Mouse (Mus musculus): ENCODE results near the gene Osbpl11. TPM values are rescaled to one million over a fixed set of nuclear protein-coding genes. Genes with fewer than 3 reads are reported as not detected.

The Osbpl11 gene
- total and polyA plus RNA-seq, 2 experiments = 6.3 to 9.8 TPM

DNA sequence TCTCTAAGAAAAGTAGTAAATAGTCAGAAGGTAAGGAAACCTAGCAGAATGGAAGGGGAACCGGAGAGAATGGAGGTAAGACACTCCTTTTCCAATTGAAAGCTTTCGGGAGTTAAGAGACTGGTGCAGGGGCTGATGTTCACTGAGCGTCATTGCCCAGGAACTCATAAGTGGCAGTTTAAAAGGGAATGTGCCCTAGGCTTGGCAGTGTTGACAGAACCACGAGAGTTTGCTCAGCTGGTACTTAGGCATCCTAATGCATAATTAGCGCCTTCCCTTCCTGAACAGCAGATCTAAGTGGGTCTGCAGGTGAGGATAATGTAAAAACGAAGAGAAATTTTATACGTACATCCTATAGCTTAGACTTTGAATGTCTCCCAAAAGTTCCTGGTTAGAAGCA, 70.7 kb downstream of the Osbpl11 start:
- Histone ChIP-seq H3K27me3 (ENCODE audit: control insufficient read depth, insufficient read depth, low read length) (no peaks in the 10 kb centered on the region), H3K9ac (ENCODE audit: low read depth, low read length) (no peak overlapping the region), H3K27ac (replicated peaks; ENCODE audit: insufficient read depth, low read depth, low read length) (no peak overlapping the region), H3K79me2 (ENCODE audit: control insufficient read depth, insufficient read depth, low read length) (peaks cover 31% of the 10 kb centered on the region), H3K4me3 (ENCODE audit: insufficient read depth, low read depth, low read length) (no peak overlapping the region), H3K36me3 (ENCODE audit: control insufficient read depth, insufficient read depth, low read length) (no peaks in the 10 kb centered on the region), H3K4me1 (ENCODE audit: control insufficient read depth, insufficient read depth, low read length) (peaks cover 6% of the 10 kb centered on the region; the same call in 1 of the 2 replicates)
- TF ChIP-seq POLR2A (IDR thresholded peaks at IDR 0.05; ENCODE audit: extremely low read depth, insufficient read depth, low read length) (no peak), CTCF (IDR thresholded peaks at IDR 0.05; ENCODE audit: low read depth, low read length) (no peak)
- no peak for DNase-seq (ENCODE audit: extremely low read depth, low read depth, low spot score)
- WGBS = 83% methylated on average over 7 of the region's 7 CpGs

GRCm38 (mm10) chr16:33258530-33258929, 73.7 kb downstream of the Osbpl11 start:
- TF ChIP-seq POLR2A (IDR thresholded peaks at IDR 0.05; ENCODE audit: extremely low read depth, insufficient read depth, low read length) = no peak
- no peak for TF ChIP-seq CTCF (IDR thresholded peaks at IDR 0.05; ENCODE audit: low read depth, low read length)
- H3K79me2 ChIP-seq (ENCODE audit: control insufficient read depth, insufficient read depth, low read length) = peaks cover 19% of the 10 kb centered on the region; the same call in 1 of the 2 replicates
- H3K36me3 ChIP-seq (ENCODE audit: control insufficient read depth, insufficient read depth, low read length) = no peaks in the 10 kb centered on the region
- no peaks in the 10 kb centered on the region for H3K4me1 ChIP-seq (ENCODE audit: control insufficient read depth, insufficient read depth, low read length)
- no peak overlapping the region for H3K4me3 ChIP-seq (ENCODE audit: insufficient read depth, low read depth, low read length)
- 85% methylated on average over 2 of the region's 2 CpGs for WGBS
- no peaks in the 10 kb centered on the region for H3K27me3 ChIP-seq (ENCODE audit: control insufficient read depth, insufficient read depth, low read length)
- no peak overlapping the region for H3K9ac ChIP-seq (ENCODE audit: low read depth, low read length)
- no peak overlapping the region for H3K27ac ChIP-seq (replicated peaks; ENCODE audit: insufficient read depth, low read depth, low read length)
- DNase-seq (ENCODE audit: extremely low read depth, low read depth, low spot score) = no peak

GRCm38 (mm10) chr16:33259824-33260223, 75.0 kb downstream of the Osbpl11 start:
- H3K79me2 ChIP-seq (ENCODE audit: control insufficient read depth, insufficient read depth, low read length) = peaks cover 18% of the 10 kb centered on the region; the same call in 1 of the 2 replicates
- H3K36me3 ChIP-seq (ENCODE audit: control insufficient read depth, insufficient read depth, low read length) = peaks cover 4% of the 10 kb centered on the region; the same call in 1 of the 2 replicates
- TF ChIP-seq CTCF (IDR thresholded peaks at IDR 0.05; ENCODE audit: low read depth, low read length) (no peak), POLR2A (IDR thresholded peaks at IDR 0.05; ENCODE audit: extremely low read depth, insufficient read depth, low read length) (no peak)
- no peak overlapping the region for H3K27ac ChIP-seq (replicated peaks; ENCODE audit: insufficient read depth, low read depth, low read length)
- 87% methylated on average over 3 of the region's 3 CpGs for WGBS
- no peaks in the 10 kb centered on the region for H3K27me3 ChIP-seq (ENCODE audit: control insufficient read depth, insufficient read depth, low read length)
- no peak overlapping the region for H3K9ac ChIP-seq (ENCODE audit: low read depth, low read length)
- DNase-seq (ENCODE audit: extremely low read depth, low read depth, low spot score) = no peak
- H3K4me3 ChIP-seq (ENCODE audit: insufficient read depth, low read depth, low read length) = no peak overlapping the region
- no peaks in the 10 kb centered on the region for H3K4me1 ChIP-seq (ENCODE audit: control insufficient read depth, insufficient read depth, low read length)

- 70% methylated on average over 8 of the region's 8 CpGs for WGBS
- no peaks in the 10 kb centered on the region for H3K4me1 ChIP-seq (ENCODE audit: control insufficient read depth, insufficient read depth, low read length)
- no peak overlapping the region for H3K4me3 ChIP-seq (ENCODE audit: insufficient read depth, low read depth, low read length)
- TF ChIP-seq POLR2A (IDR thresholded peaks at IDR 0.05; ENCODE audit: extremely low read depth, insufficient read depth, low read length) (no peak), CTCF (IDR thresholded peaks at IDR 0.05; ENCODE audit: low read depth, low read length) (no peak)
- no peak overlapping the region for H3K27ac ChIP-seq (replicated peaks; ENCODE audit: insufficient read depth, low read depth, low read length)
- H3K27me3 ChIP-seq (ENCODE audit: control insufficient read depth, insufficient read depth, low read length) = no peaks in the 10 kb centered on the region
- H3K79me2 ChIP-seq (ENCODE audit: control insufficient read depth, insufficient read depth, low read length) = peaks cover 15% of the 10 kb centered on the region; the same call in 1 of the 2 replicates
- no peak overlapping the region for H3K9ac ChIP-seq (ENCODE audit: low read depth, low read length)
- no peak for DNase-seq (ENCODE audit: extremely low read depth, low read depth, low spot score)
- H3K36me3 ChIP-seq (ENCODE audit: control insufficient read depth, insufficient read depth, low read length) = peaks cover 12% of the 10 kb centered on the region
Measured at GRCm38 (mm10) chr16:33260825-33261224, 76.0 kb downstream of the Osbpl11 start.

- no peak for DNase-seq (ENCODE audit: extremely low read depth, low read depth, low spot score)
- peaks cover 12% of the 10 kb centered on the region; the same call in 1 of the 2 replicates for H3K79me2 ChIP-seq (ENCODE audit: control insufficient read depth, insufficient read depth, low read length)
- no peaks in the 10 kb centered on the region for H3K27me3 ChIP-seq (ENCODE audit: control insufficient read depth, insufficient read depth, low read length)
- TF ChIP-seq POLR2A (IDR thresholded peaks at IDR 0.05; ENCODE audit: extremely low read depth, insufficient read depth, low read length) (no peak), CTCF (IDR thresholded peaks at IDR 0.05; ENCODE audit: low read depth, low read length) (no peak)
- H3K4me3 ChIP-seq (ENCODE audit: insufficient read depth, low read depth, low read length) = no peak overlapping the region
- no peaks in the 10 kb centered on the region for H3K4me1 ChIP-seq (ENCODE audit: control insufficient read depth, insufficient read depth, low read length)
- H3K36me3 ChIP-seq (ENCODE audit: control insufficient read depth, insufficient read depth, low read length) = peaks cover 19% of the 10 kb centered on the region
- 60% methylated on average over 2 of the region's 2 CpGs for whole genome bisulfite sequencing
- H3K27ac ChIP-seq (replicated peaks; ENCODE audit: insufficient read depth, low read depth, low read length) = no peak overlapping the region
- no peak overlapping the region for H3K9ac ChIP-seq (ENCODE audit: low read depth, low read length)
Measured at GRCm38 (mm10) chr16:33261584-33262061, 76.8 kb downstream of the Osbpl11 start.

DNA sequence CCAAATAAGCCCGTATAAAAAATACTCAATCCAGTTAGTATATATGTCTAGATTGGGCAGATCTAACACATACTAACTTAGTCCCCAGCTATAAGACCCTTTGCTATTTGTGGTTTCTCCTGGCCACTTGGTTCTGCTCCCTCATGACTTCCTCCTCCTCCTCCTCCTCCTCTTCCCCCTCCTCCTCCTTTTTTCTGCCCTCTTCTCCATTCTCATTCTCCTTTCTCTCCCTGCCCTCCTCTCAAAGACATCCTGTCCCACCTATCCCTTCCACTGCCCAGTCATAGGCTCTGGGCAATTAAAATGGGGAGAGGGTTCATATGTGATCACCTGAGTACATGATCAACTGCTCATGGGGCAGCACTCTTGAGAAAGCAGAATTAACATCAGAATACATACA, 77.2 kb downstream of the Osbpl11 start:
- Histone ChIP-seq H3K27ac (replicated peaks; ENCODE audit: insufficient read depth, low read depth, low read length) (no peak overlapping the region), H3K79me2 (ENCODE audit: control insufficient read depth, insufficient read depth, low read length) (peaks cover 10% of the 10 kb centered on the region; the same call in 1 of the 2 replicates), H3K4me3 (ENCODE audit: insufficient read depth, low read depth, low read length) (no peak overlapping the region), H3K4me1 (ENCODE audit: control insufficient read depth, insufficient read depth, low read length) (no peaks in the 10 kb centered on the region), H3K27me3 (ENCODE audit: control insufficient read depth, insufficient read depth, low read length) (no peaks in the 10 kb centered on the region), H3K36me3 (ENCODE audit: control insufficient read depth, insufficient read depth, low read length) (peaks cover 21% of the 10 kb centered on the region), H3K9ac (ENCODE audit: low read depth, low read length) (no peak overlapping the region)
- TF ChIP-seq POLR2A (IDR thresholded peaks at IDR 0.05; ENCODE audit: extremely low read depth, insufficient read depth, low read length) (no peak), CTCF (IDR thresholded peaks at IDR 0.05; ENCODE audit: low read depth, low read length) (no peak)
- no peak for DNase-seq (ENCODE audit: extremely low read depth, low read depth, low spot score)
- 54% methylated on average over 1 of the region's 1 CpGs for WGBS
